Mouse (Mus musculus) bone marrow macrophage, adult 2 months (primary cell): Measurements from ENCODE around the gene Clic1. TPM values are rescaled to one million over a fixed set of nuclear protein-coding genes. Genes with fewer than 3 reads are reported as not detected.
A peak's percentile ranks its signal among the peaks of the same experiment; 100 is the strongest.

Experiments used
- H3K27ac ChIP-seq: 2 replicates; pipeline ENCODE4 v1.5.1; 2012; ENCODE audit warnings: low read depth, low read length; ENCODE audit not compliant: insufficient read depth
- H3K4me1 ChIP-seq: 2 replicates; pipeline ENCODE4 v1.6.1; 2012; ENCODE audit warnings: low read length; ENCODE audit not compliant: control insufficient read depth, insufficient read depth
- H3K4me3 ChIP-seq: 2 replicates; pipeline ENCODE4 v1.5.1; 2012; ENCODE audit warnings: mild to moderate bottlenecking, low read length, moderate library complexity; ENCODE audit not compliant: insufficient read depth
- CTCF ChIP-seq: IDR thresholded peaks from 2 replicates; pipeline ENCODE4 v1.5.1; 2012; ENCODE audit warnings: low read depth, mild to moderate bottlenecking, low read length, moderate library complexity
- POLR2A ChIP-seq: IDR thresholded peaks from 2 replicates; pipeline ENCODE4 v1.6.1; 2012; ENCODE audit warnings: mild to moderate bottlenecking, low read depth, low read length, borderline replicate concordance
- polyA plus RNA-seq: library from polyadenylated mRNA; stranded (reverse); fragments of >200 nt; gene quantifications from 2 replicates; pipeline ENCODE4 v1.2.4, GENCODE M21; 2012; ENCODE audit not compliant: missing spikeins, insufficient read depth, insufficient read length

The Clic1 gene
- polyA plus RNA-seq, 1 experiment, result 381 TPM

DNA sequence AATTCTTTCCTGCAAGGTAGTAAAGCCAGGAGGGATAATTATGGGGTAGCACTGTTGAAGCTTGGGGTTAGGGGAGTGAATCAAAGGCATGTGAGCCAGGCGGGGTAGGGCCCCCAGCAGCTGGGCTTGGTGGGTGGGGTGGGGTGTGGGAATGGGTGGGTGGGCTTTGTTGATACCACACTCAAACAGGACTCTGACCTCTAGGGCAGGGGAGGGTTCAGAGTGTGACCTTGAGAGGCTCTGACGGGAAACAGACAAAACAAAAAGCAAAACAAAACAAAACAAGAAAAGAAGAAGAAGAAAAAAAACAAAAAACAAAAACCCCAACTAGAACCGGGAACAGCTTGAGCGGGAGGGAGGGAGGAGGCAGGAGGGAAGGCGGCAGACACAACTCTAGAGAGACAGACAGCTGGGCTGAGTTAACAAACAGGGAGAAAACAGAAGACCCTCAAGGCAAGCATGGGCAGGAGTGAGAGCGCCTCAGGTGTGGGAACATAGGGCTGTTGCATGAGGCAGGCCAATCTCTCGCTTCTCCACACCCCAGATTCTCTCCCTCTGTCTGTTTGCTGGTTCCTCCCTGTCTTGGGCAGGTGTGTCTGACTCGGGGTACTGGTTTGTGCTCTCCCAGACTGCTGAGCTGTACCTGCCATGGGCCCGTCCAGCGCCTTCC, 26.9 kb downstream of the Clic1 start, which contains the start of gene Ly6g6e:
TSS of gene Ly6g6e (plus strand) at position 396 of the 670 bp plus-strand sequence.
- Histone ChIP-seq H3K4me3 (peak within 1 kb of the TSS; percentile 37), H3K27ac (no peak within 1 kb of the TSS), H3K4me1 (peaks cover 24% of the 10 kb centered on the region)
- no peak for TF ChIP-seq POLR2A
- no peak for TF ChIP-seq CTCF

DNA sequence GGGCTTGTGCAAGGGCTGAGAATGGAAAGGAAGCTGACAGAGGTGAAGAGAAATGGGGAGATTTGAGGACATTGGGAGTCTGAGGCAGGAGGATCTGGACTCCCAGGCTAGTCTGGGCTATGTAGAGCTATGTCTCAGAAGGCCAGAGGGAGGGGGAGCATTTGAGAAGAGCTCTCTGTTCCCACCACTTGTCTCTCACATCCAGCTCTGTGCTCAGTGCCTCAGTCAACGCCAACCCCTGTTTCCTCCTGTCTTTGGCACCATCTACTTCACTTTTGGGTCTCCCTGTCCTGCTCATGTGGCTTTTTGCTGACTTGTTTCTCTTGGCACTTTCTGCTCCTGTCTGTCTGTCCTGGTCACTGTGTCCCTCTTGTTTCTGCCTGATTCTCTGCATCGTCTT, 27.5 kb downstream of the Clic1 start:
- Histone ChIP-seq H3K4me1 (peaks cover 24% of the 10 kb centered on the region), H3K4me3 (no peak overlapping the region), H3K27ac (no peak overlapping the region)
- TF ChIP-seq POLR2A (no peak), CTCF (no peak)

DNA sequence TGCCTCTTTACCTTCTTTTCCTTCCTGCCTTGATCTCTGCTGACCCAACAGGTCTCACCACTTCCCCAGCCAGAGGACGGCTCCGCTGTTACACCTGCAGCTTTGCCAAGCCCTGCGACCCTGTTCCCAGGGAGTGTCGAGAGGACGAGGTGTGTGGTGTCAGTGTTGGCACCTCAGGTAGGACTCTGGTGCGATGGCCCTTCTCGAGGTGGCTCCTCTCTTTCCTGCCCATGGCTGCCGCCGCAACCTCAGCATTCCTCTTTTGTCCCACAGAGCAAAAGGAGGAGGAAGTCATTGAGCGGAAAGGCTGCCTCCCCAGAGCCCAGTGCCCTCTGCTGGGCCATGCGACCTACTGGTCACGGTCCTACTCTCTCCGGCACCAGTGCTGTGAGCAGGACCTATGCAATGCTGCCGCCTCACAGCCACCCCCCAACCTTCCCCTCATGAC, 28.0 kb downstream of the Clic1 start, which contains the start of gene Ly6g6d:
TSS of gene Ly6g6d (minus strand) at position 280 of the 448 bp plus-strand sequence.
- H3K27ac ChIP-seq, result no peak within 1 kb of the TSS
- H3K4me3 ChIP-seq, result peak within 1 kb of the TSS; percentile 37
- H3K4me1 ChIP-seq, result peaks cover 24% of the 10 kb centered on the region
- TF ChIP-seq POLR2A (no peak), CTCF (peak; percentile 32; the same call in 1 of the 2 replicates)

DNA sequence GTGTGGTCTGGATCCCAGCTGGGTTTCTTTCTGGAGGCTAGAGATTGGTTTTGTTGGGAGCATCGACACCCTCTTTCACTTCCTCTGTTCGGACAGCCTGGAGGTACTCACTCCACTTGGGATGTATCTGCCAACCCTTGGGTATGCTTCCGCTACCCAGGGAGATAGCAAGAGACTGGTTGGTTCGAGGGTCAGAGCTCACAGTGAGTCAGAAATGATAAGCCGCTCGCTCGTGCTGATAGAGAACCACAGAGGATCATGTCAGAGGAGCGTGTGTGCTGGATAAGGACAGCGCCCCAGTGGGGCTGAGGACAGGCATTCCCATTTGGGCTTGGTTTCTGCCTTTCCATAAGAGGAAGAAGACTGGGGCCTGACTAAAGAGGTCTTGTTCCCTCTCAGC, 30.0 kb downstream of the Clic1 start:
- Histone ChIP-seq H3K4me1 (peaks cover 24% of the 10 kb centered on the region), H3K4me3 (no peak overlapping the region), H3K27ac (no peak overlapping the region)
- TF ChIP-seq CTCF (no peak), POLR2A (no peak)

DNA sequence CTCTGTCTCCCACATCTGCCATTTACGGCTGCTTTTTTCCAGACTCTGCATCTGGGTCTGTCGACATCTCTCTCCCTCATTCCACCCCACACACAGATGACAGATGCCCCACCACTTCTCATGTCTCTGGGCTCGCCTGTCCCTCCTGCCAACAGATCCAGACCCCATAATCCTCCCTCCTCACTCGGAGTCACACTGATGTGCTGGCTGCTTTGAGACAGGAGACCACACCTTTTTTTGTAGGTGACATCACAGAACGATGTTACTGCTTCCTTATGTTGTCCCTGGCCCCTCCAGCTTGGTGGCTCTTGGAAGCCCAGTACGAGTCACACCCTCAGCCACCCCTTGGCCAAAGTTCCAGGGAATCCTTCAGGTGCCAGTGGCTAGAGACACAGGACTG, 30.5 kb downstream of the Clic1 start:
- H3K4me1 ChIP-seq, result peaks cover 24% of the 10 kb centered on the region
- H3K27ac ChIP-seq, result no peak overlapping the region
- no peak overlapping the region for H3K4me3 ChIP-seq
- TF ChIP-seq CTCF (no peak), POLR2A (no peak)

DNA sequence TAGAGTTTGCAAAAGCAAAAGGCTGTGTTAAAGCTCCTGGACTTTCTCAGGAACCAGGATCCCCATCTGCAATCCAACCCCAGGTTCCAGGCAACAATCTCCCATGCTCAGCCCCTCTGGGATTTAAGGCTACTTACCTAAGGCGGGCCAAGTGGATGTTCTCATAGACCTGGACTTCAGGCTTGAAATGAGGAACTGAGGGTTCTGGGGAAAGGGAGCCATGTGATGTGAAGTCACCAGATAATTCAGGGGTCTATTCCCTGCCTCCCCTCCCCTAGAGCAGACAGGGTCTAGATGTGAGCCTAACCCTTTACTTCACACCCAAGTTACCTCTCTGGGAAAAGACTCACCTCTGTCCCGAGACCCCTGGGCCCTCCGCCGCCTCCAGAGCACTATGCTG, 30.9 kb downstream of the Clic1 start:
- TF ChIP-seq POLR2A (no peak), CTCF (no peak)
- Histone ChIP-seq H3K4me3 (no peak overlapping the region), H3K27ac (no peak overlapping the region), H3K4me1 (peaks cover 24% of the 10 kb centered on the region)

DNA sequence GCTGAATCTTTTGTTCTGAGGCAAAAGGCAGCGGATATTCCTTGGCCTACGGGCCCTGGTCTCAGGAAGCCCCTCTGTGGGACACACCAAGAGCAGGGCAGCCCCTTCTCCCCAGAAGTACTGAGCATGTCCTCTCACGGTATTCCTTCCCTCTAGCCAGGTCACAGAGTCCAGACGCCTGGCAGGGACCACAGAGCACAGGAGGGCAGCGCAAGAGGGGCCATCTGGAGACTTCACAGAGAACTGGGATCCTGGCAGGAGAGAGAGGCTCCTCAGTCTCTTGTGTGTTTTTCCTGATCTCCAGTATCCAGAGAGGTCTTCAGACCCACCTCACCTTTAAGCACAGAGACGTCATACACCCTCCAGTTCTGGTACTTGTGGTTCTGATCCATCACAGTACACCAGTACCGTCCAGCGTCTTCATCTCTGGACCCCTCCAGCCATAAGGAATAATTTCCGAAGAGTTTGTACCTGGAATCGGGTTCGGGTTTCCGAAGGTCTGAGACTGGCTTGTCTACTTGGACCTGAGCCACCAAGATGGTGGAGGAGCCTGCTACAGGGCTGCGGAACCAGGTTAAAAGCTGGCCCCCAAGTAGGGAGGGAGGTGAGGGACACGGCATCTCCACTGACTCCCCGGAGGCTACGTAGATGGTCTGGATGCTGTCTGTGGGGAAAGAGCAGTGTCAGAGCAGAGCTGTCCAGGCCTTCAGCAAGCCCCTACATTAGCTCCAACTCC, 33.2 kb downstream of the Clic1 start:
- H3K4me1 ChIP-seq, result peaks cover 18% of the 10 kb centered on the region
- no peak overlapping the region for H3K4me3 ChIP-seq
- no peak overlapping the region for H3K27ac ChIP-seq
- no peak for TF ChIP-seq CTCF
- TF ChIP-seq POLR2A, result no peak

DNA sequence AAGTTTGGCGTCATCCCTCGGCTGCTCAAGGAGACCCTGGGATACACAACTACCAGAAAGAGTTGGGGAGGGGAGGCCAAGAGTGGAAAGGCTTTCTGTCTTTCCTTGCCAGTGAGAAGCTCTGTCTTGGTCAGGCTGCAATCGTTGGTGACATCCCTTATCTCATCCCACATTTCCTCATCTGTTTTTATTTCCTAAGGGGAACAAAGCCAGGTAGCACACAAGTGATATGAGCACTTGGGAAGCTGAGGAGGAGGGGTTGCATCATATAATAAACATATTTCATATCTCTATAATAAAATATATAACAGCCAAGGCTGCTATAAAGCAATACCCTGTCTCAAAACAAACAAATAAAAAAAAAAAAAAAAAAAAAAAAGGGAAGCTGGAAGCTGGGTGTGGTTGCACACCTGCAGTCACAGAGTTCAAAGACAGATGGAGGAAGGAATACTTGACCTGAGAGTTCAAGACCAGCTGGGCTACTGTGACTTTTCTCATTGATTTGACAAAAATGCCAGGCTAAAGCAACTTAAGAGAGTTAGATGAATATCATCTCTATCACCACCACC, 34.2 kb downstream of the Clic1 start:
- Histone ChIP-seq H3K4me1 (peaks cover 15% of the 10 kb centered on the region), H3K27ac (no peak overlapping the region), H3K4me3 (no peak overlapping the region)
- TF ChIP-seq POLR2A (no peak), CTCF (no peak)

DNA sequence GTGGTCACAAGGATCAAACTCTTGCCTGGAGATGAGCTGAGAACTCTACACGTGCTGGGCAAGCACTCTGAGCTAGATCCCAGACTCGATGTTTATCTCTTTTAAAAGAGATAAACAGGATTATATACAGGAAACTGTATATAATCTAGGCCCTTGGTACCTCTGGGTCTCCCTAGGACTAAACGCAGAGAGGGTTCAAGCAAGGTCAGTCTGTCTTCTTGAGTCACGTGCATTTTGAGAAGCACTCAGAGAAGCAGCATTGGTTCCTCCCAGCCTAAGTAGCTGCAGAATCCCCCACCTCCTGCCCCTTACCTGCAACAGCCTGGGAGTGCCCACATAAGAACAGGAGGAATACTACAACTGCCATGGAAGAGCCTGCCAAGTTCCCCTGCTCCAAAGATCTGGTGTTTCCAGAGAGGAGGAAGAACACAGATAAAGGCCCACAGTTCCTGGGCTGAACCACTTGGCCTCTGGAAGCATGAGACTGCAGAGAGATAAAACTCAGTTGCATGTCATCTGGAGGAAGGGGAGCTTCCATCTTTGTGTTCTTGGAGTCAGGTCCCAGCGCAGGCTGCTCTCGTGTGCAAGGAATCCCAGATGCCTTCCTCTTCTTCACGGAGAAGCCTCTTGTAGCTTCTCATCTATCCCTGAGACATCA, 35.6 kb downstream of the Clic1 start, which contains the start of gene Ly6g6f:
TSS of gene Ly6g6f (minus strand) at position 403 of the 658 bp plus-strand sequence.
- TF ChIP-seq CTCF, result no peak
- no peak for TF ChIP-seq POLR2A
- Histone ChIP-seq H3K27ac (no peak within 1 kb of the TSS), H3K4me1 (peaks cover 7% of the 10 kb centered on the region), H3K4me3 (no peak within 1 kb of the TSS)
